Mouse (Mus musculus): ENCODE results near the gene Klhl12. TPM values are rescaled to one million over a fixed set of nuclear protein-coding genes. Genes with fewer than 3 reads are reported as not detected.

The Klhl12 gene
- polyA plus RNA-seq (2012; rRNA removed): 7.7 and 7.9 TPM in 2 replicates

DNA sequence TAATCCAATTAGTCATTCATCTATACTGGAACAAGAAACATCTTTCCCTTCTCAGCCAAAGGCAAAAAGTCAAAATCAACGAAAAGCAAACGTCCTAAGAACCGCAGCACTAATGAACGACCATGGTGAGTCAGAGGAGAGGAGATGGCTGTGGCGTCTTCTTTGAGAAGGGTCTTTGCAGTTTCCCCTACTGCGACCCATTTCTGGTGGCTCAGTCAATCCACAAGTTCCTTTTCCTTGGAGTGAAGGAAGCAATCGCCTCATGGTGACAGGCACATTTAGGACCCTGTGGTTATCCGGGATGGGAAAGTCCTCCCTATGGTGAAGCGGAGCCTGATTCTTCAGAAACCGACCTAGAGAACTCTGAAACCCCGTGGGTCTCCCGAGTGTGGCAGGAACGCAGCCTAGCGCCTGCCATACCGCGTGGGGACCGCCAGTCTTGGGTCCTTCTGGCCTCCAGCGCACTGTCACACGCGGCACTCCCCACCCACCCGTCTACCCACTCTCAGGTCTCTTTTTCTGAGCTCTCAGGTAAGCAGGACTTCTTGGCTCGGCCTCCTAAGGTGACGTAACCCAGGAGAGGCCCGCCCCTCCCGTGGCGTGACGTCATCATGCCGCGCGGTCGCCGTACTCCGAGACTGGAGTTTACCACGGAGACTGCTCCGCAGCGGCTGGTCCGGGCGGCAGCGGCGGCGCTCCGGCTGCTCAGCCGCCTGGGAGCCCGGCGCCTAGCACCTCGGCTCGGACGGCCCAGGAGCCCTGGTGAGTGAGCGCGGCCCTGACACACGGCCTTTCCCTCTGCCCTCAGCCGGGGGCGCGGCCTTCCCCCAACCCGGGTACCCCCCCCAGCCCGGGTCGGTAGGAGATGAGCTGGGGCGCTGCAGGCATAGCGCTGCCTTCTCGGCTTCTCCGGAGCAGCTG is at the start of gene Klhl12:
Klhl12 (plus strand) TSS at position 628 of the 921 bp plus-strand sequence.
- Histone ChIP-seq H3K36me3 (ENCODE audit: control insufficient read depth, insufficient read depth, low read length) (0 out of 2 replicates have a peak, but pooled peaks cover 3% of the 10 kb centered on the region), H3K4me1 (replicated peaks; ENCODE audit: control insufficient read depth, insufficient read depth, low read length) (peaks cover 4% of the 10 kb centered on the region; the same call in 1 of the 2 replicates), H3K27ac (ENCODE audit: control insufficient read depth, insufficient read depth, low read length) (no peak within 1 kb of the TSS), H3K27me3 (ENCODE audit: control insufficient read depth, insufficient read depth, low read length) (no peaks in the 10 kb centered on the region), H3K4me3 (ENCODE audit: control insufficient read depth, insufficient read depth, low read length) (peak within 1 kb of the TSS; percentile 85)
- TF ChIP-seq POLR2A (IDR thresholded peaks at IDR 0.05; ENCODE audit: control insufficient read depth, extremely low read depth, insufficient read depth, low read length, poor library complexity) (peak; percentile 83), CTCF (IDR thresholded peaks at IDR 0.05; ENCODE audit: borderline replicate concordance, control insufficient read depth, extremely low read depth, insufficient read depth, low read length, poor library complexity) (peak; percentile 58; the same call in 1 of the 2 replicates)
- under 1% methylated on average over 61 of the region's 61 CpGs for WGBS
- DNase-seq: peak; percentile 98

DNA sequence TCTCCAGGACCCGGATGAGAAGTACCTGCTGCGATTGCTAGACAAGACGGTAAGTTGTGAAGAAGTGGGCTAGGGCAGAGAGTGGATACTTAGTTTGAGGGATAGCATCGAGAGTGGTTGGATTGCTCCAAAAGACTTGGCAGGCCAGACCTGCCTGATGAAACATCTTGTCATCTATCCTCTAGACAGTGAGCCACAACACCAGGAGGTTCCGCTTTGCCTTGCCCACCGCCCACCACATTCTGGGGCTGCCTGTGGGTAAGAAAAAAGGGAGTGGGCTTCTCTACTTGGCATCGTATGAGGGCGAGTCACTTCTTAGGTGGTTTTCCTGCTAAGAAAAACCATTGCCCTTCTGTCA is 48.9 kb upstream of the Klhl12 start:
- TF ChIP-seq POLR2A (IDR thresholded peaks at IDR 0.05; ENCODE audit: control insufficient read depth, extremely low read depth, insufficient read depth, low read length, poor library complexity) (no peak), CTCF (IDR thresholded peaks at IDR 0.05; ENCODE audit: borderline replicate concordance, control insufficient read depth, extremely low read depth, insufficient read depth, low read length, poor library complexity) (no peak)
- DNase-seq: no peak
- H3K27me3 ChIP-seq (ENCODE audit: control insufficient read depth, insufficient read depth, low read length): no peaks in the 10 kb centered on the region
- H3K27ac ChIP-seq (ENCODE audit: control insufficient read depth, insufficient read depth, low read length): no peak overlapping the region
- H3K4me3 ChIP-seq (ENCODE audit: control insufficient read depth, insufficient read depth, low read length): peak overlapping the region; percentile 94
- WGBS: 16% methylated on average over 8 of the region's 8 CpGs
- peaks cover 9% of the 10 kb centered on the region for H3K4me1 ChIP-seq (replicated peaks; ENCODE audit: control insufficient read depth, insufficient read depth, low read length)
- H3K36me3 ChIP-seq (ENCODE audit: control insufficient read depth, insufficient read depth, low read length): no peaks in the 10 kb centered on the region

DNA sequence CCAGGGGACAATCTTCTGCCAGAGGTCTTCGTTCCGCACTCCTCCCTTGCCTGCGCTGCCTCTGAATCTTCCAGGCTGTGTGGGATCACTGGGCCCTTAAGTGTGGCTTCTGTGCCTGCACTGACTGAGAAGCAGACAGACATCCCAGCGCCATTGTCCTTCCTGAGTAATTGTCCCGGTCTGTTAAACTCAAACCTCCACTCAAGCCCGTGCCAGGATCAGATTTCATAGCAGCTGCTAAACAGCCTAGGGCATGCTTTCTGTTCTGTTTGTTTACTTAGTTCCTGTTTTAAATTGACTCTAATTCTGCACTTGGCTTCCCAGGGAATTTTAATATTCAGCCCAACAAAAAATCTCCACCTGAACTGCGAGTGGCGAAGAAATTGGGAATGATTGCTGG is 47.3 kb upstream of the Klhl12 start:
- no peak overlapping the region for H3K4me3 ChIP-seq (ENCODE audit: control insufficient read depth, insufficient read depth, low read length)
- no peaks in the 10 kb centered on the region for H3K36me3 ChIP-seq (ENCODE audit: control insufficient read depth, insufficient read depth, low read length)
- H3K27me3 ChIP-seq (ENCODE audit: control insufficient read depth, insufficient read depth, low read length): no peaks in the 10 kb centered on the region
- WGBS: 95% methylated on average over 8 of the region's 8 CpGs
- DNase-seq: no peak
- TF ChIP-seq POLR2A (IDR thresholded peaks at IDR 0.05; ENCODE audit: control insufficient read depth, extremely low read depth, insufficient read depth, low read length, poor library complexity) (no peak), CTCF (IDR thresholded peaks at IDR 0.05; ENCODE audit: borderline replicate concordance, control insufficient read depth, extremely low read depth, insufficient read depth, low read length, poor library complexity) (no peak)
- H3K27ac ChIP-seq (ENCODE audit: control insufficient read depth, insufficient read depth, low read length): no peak overlapping the region
- H3K4me1 ChIP-seq (replicated peaks; ENCODE audit: control insufficient read depth, insufficient read depth, low read length): peaks cover 9% of the 10 kb centered on the region

DNA sequence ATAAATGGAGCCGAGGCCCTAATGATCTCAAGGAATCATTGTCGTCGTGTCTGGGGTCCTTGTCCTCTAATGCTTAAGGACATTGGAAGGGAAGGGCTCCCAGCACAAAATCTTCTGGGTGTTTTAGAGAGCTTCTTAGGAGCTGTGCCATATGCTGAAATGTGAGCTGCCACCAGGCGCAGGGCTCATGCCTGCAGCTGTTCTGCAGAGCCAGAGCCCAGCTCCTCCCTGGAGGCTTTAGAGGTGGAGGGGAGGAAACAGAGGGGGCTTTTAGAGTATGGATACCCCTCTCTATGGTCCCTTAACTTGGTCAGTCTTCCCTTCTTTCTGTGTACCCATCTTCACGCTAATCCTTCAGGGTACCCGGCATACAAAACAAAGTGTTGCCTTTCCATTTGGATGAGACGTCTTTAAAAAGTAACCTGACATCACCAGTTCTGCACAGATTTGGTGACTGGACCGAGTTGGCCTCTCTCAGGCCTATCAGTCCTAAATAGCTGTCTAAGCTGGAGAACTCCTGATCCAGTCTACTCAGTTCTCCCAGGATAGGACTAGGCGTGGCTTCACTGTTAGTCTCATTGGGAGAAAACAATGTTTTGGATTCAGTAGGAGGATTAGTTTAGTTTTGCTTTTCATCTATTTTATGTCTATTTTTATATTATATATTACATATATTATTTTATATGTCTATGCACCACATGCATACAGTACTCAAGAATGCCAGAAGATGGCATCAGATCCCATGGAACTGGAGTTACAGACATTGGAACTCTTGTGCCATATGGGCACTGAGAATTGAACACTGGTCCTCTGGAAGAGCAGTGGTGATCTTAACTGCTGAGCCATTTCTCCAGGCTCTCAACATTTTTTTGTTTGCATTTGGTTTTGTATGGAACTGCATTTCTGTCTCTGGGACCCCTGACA is 43.4 kb upstream of the Klhl12 start:
- no peaks in the 10 kb centered on the region for H3K27me3 ChIP-seq (ENCODE audit: control insufficient read depth, insufficient read depth, low read length)
- H3K27ac ChIP-seq (ENCODE audit: control insufficient read depth, insufficient read depth, low read length): no peak overlapping the region
- 98% methylated on average over 9 of the region's 9 CpGs for WGBS
- H3K4me1 ChIP-seq (replicated peaks; ENCODE audit: control insufficient read depth, insufficient read depth, low read length): peaks cover 7% of the 10 kb centered on the region
- H3K4me3 ChIP-seq (ENCODE audit: control insufficient read depth, insufficient read depth, low read length): no peak overlapping the region
- H3K36me3 ChIP-seq (ENCODE audit: control insufficient read depth, insufficient read depth, low read length): no peaks in the 10 kb centered on the region
- TF ChIP-seq CTCF (IDR thresholded peaks at IDR 0.05; ENCODE audit: borderline replicate concordance, control insufficient read depth, extremely low read depth, insufficient read depth, low read length, poor library complexity) (no peak), POLR2A (IDR thresholded peaks at IDR 0.05; ENCODE audit: control insufficient read depth, extremely low read depth, insufficient read depth, low read length, poor library complexity) (no peak)
- no peak for DNase-seq

DNA sequence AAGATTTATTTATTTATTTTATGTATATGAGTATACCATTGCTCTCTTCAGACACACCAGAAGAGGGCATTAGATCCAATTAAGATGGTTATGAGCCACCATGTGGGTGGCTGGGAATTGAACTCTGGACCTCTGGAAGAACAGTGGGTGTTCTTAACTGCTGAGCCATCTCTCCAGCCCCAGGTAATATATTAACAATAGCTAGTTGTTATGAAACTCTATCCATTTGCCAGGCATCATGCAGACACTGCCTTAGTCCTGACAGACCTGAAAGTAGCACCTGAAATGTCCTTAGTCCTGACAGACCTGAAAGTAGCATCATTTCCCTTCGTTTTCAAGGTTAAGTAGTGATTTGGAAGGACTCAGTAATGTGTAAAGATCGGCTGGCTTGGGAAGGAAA is 41.3 kb upstream of the Klhl12 start:
- Histone ChIP-seq H3K36me3 (ENCODE audit: control insufficient read depth, insufficient read depth, low read length) (no peaks in the 10 kb centered on the region), H3K27me3 (ENCODE audit: control insufficient read depth, insufficient read depth, low read length) (no peaks in the 10 kb centered on the region), H3K4me1 (replicated peaks; ENCODE audit: control insufficient read depth, insufficient read depth, low read length) (peaks cover 9% of the 10 kb centered on the region), H3K27ac (ENCODE audit: control insufficient read depth, insufficient read depth, low read length) (no peak overlapping the region), H3K4me3 (ENCODE audit: control insufficient read depth, insufficient read depth, low read length) (no peak overlapping the region)
- TF ChIP-seq CTCF (IDR thresholded peaks at IDR 0.05; ENCODE audit: borderline replicate concordance, control insufficient read depth, extremely low read depth, insufficient read depth, low read length, poor library complexity): no peak
- no peak for TF ChIP-seq POLR2A (IDR thresholded peaks at IDR 0.05; ENCODE audit: control insufficient read depth, extremely low read depth, insufficient read depth, low read length, poor library complexity)
- no peak for DNase-seq
- WGBS: 81% methylated on average over 2 of the region's 2 CpGs

DNA sequence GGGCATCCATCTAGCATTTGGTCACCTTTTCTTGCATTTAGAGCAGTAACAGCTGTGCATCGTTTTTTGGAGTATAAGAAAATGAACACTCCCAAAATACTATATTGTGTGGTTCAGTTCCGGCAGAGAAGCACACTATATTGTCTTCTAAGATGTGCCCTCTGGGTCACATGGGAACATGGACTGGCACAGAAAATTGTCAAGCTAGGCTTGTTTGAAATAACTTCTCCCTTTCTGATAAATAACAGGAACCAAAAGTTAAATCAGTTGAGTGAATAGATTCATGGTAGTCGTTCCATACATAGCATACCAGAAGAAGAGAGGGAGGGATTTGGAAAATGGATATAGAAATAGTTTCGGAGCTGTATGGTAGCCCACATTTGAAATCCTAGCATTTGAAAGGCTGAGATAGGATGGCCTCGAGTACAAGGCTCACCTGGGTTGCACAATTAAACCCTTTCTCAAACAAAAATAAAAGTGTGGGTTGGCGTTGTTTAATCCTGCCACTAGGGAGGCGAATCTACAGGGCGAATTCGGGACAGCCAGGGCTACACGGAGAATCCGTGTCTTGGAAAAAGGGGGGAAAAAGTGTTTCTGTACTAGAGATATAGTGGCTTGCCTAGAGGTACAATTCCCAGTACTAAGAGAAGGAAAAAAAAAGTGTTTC is 40.7 kb upstream of the Klhl12 start:
- H3K27ac ChIP-seq (ENCODE audit: control insufficient read depth, insufficient read depth, low read length): no peak overlapping the region
- peaks cover 9% of the 10 kb centered on the region for H3K4me1 ChIP-seq (replicated peaks; ENCODE audit: control insufficient read depth, insufficient read depth, low read length)
- TF ChIP-seq CTCF (IDR thresholded peaks at IDR 0.05; ENCODE audit: borderline replicate concordance, control insufficient read depth, extremely low read depth, insufficient read depth, low read length, poor library complexity): no peak
- no peak for TF ChIP-seq POLR2A (IDR thresholded peaks at IDR 0.05; ENCODE audit: control insufficient read depth, extremely low read depth, insufficient read depth, low read length, poor library complexity)
- DNase-seq: no peak
- no peaks in the 10 kb centered on the region for H3K36me3 ChIP-seq (ENCODE audit: control insufficient read depth, insufficient read depth, low read length)
- 17% methylated on average over 11 of the region's 11 CpGs for WGBS
- no peaks in the 10 kb centered on the region for H3K27me3 ChIP-seq (ENCODE audit: control insufficient read depth, insufficient read depth, low read length)
- peak overlapping the region; percentile 16 for H3K4me3 ChIP-seq (ENCODE audit: control insufficient read depth, insufficient read depth, low read length)

Measured in thymus, adult 2 months (tissue).